Comparison of ENCODE assay signal across 9 mouse cellular contexts in genomic region chr2:110204705-110205318, GRCm38 (mm10).
DNase-seq lines count a peak whose midpoint lies in the region; ATAC-seq and TF ChIP-seq lines count a peak whose summit lies in the region.
"Had no signal": no experiment of that assay in that cellular context is flagged by ENCODE, and none has a peak within 500 bp of the region (broad histone marks: within the 10 kb centered on the region; RNA-seq: fewer than 3 reads in every experiment).

No protein-coding gene starts in this region.

- 0 out of 2 replicates have a peak overlapping the region, but pooled peaks have one; percentile 1 for H3K4me2 ChIP-seq in liver, postnatal 0 days (ENCODE audit: low read depth, low read length)
- H3K4me2 ChIP-seq in neural tube, embryonic 15.5 days = peak overlapping the region; percentile 43
- H3K4me2 ChIP-seq: liver, embryonic 13.5 days had no signal

- no peak overlapping the region for H3K4me3 ChIP-seq in liver, postnatal 0 days (ENCODE audit: low read depth, low read length)
- H3K4me3 ChIP-seq in neural tube, embryonic 15.5 days (replicated peaks) = no peak overlapping the region
- H3K4me3 ChIP-seq: liver, embryonic 13.5 days had no signal

- no peaks in the 10 kb centered on the region for H3K27me3 ChIP-seq in liver, postnatal 0 days (ENCODE audit: insufficient read depth, low read length)
- 0 out of 2 replicates have a peak, but pooled peaks cover 3% of the 10 kb centered on the region for H3K27me3 ChIP-seq in neural tube, embryonic 15.5 days (replicated peaks)
- H3K27me3 ChIP-seq: liver, embryonic 13.5 days had no signal

- H3K4me1 ChIP-seq in liver, postnatal 0 days (ENCODE audit: insufficient read depth) = no peaks in the 10 kb centered on the region
- H3K4me1 ChIP-seq in neural tube, embryonic 15.5 days = peaks cover 3% of the 10 kb centered on the region; the same call in 1 of the 2 replicates

- no peak overlapping the region for H3K9ac ChIP-seq in liver, postnatal 0 days (replicated peaks)
- H3K9ac ChIP-seq in neural tube, embryonic 15.5 days (replicated peaks) = no peak overlapping the region
- H3K9ac ChIP-seq: liver, embryonic 13.5 days had no signal

- H3K27ac ChIP-seq in liver, postnatal 0 days (ENCODE audit: low read depth) = no peak overlapping the region
- no peak overlapping the region for H3K27ac ChIP-seq in neural tube, embryonic 15.5 days (replicated peaks)
- H3K27ac ChIP-seq: liver, embryonic 13.5 days had no signal

- no peak for TF ChIP-seq EP300 in liver, postnatal 0 days (IDR thresholded peaks at IDR 0.05; ENCODE audit: low read depth)

- WGBS in liver, postnatal 0 days (ENCODE audit: insufficient replicate concordance) = 11% methylated on average over 14 of the region's 14 CpGs
- 9% methylated on average over 14 of the region's 14 CpGs for WGBS in neural tube, embryonic 15.5 days

- DNase-seq in MN1 (ENCODE audit: low spot score) = peak; percentile 71
- peak; percentile 51 for DNase-seq in cerebellum, adult 11-12 months
- peak; percentile 77 for DNase-seq in forelimb bud, embryonic 11.5 days (ENCODE audit: low read depth, low spot score)
- DNase-seq in heart, postnatal 25 days (ENCODE audit: low spot score) = peak; percentile 40
- DNase-seq in layer of hippocampus, adult 18-20 months (ENCODE audit: low spot score in 2 of 2) = peak; percentile 45 to 86
- peak; percentile 69 for DNase-seq in liver, postnatal 0 days
- DNase-seq in urinary bladder, postnatal 14 days (ENCODE audit: low spot score) = peak; percentile 74
- DNase-seq: liver, embryonic 13.5 days had no signal

- H3K36me3 ChIP-seq in liver, postnatal 0 days (replicated peaks; ENCODE audit: insufficient read depth, low read length) = no peaks in the 10 kb centered on the region
- H3K36me3 ChIP-seq in neural tube, embryonic 15.5 days = no peaks in the 10 kb centered on the region
- H3K36me3 ChIP-seq: liver, embryonic 13.5 days had no signal

- H3K9me3 ChIP-seq in liver, postnatal 0 days (ENCODE audit: low read length) = no peaks in the 10 kb centered on the region
- no peaks in the 10 kb centered on the region for H3K9me3 ChIP-seq in neural tube, embryonic 15.5 days (replicated peaks)
- H3K9me3 ChIP-seq: liver, embryonic 13.5 days had no signal

- peak; percentile 85 for TF ChIP-seq CTCF in liver, postnatal 0 days (IDR thresholded peaks at IDR 0.05; ENCODE audit: low read depth)

- intact Hi-C loops in heart, postnatal 25 days (cut with DNase I) = loop anchor here (1.0 to 5.0 kb wide), 3 partner anchors 143 to 301 kb away; partner anchors contain the start of gene Ccdc34

- no peak for ATAC-seq in liver, postnatal 0 days
- ATAC-seq in neural tube, embryonic 15.5 days (ENCODE audit: low FRiP score) = peak; percentile 77; the same call in 1 of the 2 replicates
